Mouse (Mus musculus) adrenal gland, postnatal 36 days (tissue): ENCODE results near the gene Myoz1. TPM values are rescaled to one million over a fixed set of nuclear protein-coding genes. Genes with fewer than 3 reads are reported as not detected.
"Not testable (repeated sequence)": the region's sequence is repeated elsewhere in the genome, so short reads cannot be mapped to it uniquely, and the experiment has no call there.

Source experiments
- DNase-seq, 2 experiments: peaks; one replicate each; pipeline ENCODE4 v3.0.0; 2021; ENCODE audit warnings: mixed read lengths in 1 of 2
- long read RNA-seq, 2 experiments: library from polyadenylated mRNA; stranded (forward); transcript quantifications; one replicate each; pipeline ENCODE4 v2.0.0; 2021; ENCODE audit warnings: borderline sequencing depth in 2 of 2
- total RNA-seq, 2 experiments: library from RNA; stranded (reverse); gene quantifications; 2 replicates each; pipeline ENCODE4 v1.2.3; 2021

Gene Myoz1
- not detected for total RNA-seq
- long read RNA-seq, experiment 1, transcript Myoz1-201 (6 exons, 1,289 nt): major isoform, 7 of 8 reads
- long read RNA-seq, experiment 1, partial matches to known transcripts: 0 of 8 reads
- long read RNA-seq, experiment 1, other reads (novel, unspliced or antisense): 1 of 8 reads
- long read RNA-seq, experiment 2, partial matches to known transcripts: 0 of 1 reads
- long read RNA-seq, experiment 2, other reads (novel, unspliced or antisense): 0 of 1 reads

DNA sequence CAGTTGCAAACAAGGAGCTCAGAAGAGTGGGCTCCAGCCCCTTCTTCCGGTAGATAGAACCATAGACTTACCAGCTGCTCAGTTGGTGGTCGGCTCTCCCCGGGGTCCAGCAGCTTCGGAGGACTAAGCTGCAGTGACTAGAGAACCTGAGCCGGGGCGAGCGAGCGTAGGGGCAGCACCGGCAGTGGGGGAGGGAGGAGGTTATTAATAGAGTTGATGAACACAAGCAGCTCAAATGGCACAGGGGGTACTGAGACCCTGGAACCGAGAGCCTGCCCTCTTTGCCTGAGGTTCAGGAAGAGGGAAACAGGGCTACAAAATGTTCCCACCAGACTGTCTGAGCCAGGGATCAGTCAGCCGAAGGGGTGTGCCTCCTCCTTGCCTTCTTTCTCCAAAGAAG lies at the start of gene Myoz1:
Myoz1 (minus strand) TSS at position 180 of the 400 bp plus-strand sequence.
- DNase-seq: no peak

DNA sequence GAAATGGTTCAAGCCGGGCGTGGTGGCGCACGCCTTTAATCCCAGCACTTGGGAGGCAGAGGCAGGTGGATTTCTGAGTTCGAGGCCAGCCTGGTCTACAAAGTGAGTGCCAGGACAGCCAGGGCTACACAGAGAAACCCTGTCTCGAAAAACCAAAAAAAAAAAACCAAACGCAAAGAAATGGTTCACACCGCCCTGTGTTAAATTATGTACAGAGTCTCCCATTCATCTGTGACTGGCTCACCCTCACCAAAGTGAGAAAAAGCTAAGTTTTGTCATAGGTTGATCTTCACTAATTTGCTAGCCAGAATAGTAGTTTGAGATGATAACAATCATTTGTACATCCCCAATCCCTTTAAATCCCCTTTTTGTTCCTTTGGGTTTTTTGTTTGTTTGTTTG lies 47.1 kb upstream of the Myoz1 start:
- not testable (repeated sequence) for DNase-seq

DNA sequence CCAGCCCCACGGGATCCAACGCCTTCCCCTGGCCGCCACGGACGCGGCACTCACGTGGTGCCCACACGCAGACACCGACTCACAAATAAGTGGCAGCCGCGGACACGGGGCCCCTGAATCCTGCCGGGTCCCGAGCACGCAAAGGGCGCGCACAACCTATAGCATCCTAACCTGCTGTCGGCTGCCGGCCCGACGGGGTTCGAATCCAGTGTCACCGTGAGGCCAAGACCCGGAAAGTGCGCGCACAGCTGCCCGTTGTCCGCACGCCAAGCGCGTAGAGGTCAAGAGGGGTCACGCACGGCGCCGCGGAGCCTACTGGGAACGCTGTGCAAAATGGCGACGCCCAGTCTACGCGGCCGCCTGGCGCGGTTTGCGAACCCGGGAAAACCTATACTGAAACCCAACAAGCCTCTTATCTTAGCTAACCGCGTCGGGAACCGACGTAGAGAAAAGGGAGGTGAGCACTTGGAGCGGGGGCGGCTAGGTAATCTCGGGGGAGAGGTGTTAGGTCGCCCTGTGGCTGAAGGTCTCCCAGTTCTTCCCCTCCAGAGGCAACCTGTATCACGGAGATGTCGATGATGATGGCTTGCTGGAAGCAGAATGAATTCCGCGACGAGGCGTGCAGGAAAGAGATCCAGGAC lies 46.5 kb upstream of the Myoz1 start, which contains the start of gene Chchd1:
Chchd1 (plus strand) TSS at position 266 of the 641 bp plus-strand sequence.
- peak; percentile 94 for DNase-seq

DNA sequence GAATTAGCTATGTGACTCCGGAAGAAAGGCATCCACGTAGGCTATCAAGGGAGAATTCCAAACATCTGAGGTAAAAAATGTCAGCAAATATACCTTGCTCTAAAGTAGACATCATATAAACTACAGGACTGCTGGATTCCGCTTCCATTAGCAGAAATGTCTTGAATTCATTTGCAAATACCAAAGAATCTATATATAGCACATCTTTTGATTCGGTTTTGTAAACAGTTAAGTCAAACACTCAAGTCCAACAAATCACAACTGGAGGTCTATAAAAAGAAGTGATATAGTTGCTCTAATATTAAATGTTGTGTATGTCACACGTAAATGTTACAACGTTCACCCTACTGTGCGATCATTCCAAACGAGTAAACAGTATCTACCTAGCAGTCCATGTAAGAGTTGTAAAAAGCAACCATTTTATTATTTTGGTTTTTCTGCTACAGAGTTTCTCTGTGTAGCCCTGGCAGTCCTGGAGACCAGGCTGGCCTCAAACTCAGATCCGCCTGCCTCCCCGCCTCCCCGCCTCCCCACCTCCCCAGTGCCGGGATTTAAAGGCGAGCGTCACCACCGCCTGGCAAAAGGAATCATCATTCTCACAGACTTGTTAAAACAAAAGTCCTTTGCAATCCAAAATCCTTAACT lies 45.9 kb upstream of the Myoz1 start:
- no peak for DNase-seq

DNA sequence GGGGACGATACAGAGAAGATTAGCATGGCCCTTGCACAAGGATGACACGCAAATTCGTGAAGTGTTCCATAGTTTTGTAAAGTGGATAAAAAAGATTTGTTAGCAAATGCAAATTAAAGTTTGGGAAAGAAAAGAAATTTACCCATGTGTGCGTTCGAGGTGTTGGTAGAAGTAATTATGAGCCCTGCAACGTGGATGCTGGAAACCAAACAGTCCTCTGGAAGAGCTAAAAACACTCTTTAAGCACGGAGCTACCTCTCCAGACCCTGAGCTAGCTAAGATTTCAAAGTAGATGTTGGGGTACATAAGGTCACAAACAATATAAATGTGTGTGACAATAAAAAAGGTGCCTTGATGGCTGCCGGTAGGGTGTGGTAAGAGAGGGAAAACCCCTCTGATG lies 45.2 kb upstream of the Myoz1 start:
- DNase-seq: no peak

DNA sequence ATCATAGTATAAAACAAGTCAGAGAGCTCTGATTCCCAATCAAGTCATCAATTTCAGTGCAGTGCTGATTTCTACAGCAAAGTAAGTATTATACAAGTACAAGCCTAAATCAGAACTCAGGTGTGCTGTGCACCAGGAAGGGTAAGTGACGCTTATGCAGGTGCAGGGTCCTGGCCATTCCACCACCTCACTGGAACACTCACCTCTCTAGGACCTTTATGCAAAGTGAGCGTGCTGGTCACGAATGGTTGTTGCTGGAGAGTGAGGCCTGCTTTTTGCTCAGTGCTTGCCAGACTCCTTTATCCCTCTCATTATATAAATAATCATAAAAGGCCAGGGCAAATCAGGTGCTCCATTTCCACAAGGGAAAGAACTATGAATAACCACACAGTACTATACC lies 44.0 kb upstream of the Myoz1 start:
- DNase-seq: no peak

DNA sequence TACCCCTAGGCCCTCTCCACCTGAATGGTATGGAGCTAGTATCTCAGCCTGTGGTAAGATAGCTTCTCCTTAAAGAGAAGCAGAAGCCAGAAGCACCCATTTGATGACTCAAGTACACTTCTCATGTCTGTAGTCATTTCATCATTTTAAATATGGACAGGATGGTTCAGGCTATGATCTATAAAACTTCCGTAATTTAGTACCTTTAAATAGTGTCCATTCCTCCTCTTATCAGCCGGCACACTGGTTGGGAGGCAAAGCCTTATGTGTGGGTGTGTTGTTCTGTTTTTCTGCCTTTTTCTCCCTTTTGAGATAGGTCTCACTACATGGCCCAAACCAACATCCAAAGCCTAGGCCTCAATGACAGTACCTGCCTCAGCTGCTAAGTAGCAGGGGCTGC lies 42.2 kb upstream of the Myoz1 start:
- DNase-seq: no peak

DNA sequence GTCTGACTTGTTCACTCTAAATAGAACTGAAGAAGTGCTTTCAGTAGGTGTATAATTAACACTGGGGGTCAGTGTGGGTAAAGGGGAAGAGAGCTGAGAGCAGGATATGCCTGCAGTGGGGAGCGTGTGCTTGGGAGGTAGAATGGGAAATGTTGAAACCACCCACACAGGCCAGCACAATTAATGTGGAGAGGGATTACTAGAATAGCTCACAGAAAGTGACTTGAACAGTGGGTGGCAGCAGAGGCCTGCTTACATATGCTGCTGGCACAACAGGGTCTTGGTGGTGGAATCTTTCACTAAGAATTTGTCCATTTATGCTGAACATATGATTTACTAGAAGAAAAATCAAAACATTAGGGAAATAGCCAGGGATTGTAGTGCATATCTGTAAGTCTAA lies 40.6 kb upstream of the Myoz1 start:
- peak; percentile 38 to 65 for DNase-seq

DNA sequence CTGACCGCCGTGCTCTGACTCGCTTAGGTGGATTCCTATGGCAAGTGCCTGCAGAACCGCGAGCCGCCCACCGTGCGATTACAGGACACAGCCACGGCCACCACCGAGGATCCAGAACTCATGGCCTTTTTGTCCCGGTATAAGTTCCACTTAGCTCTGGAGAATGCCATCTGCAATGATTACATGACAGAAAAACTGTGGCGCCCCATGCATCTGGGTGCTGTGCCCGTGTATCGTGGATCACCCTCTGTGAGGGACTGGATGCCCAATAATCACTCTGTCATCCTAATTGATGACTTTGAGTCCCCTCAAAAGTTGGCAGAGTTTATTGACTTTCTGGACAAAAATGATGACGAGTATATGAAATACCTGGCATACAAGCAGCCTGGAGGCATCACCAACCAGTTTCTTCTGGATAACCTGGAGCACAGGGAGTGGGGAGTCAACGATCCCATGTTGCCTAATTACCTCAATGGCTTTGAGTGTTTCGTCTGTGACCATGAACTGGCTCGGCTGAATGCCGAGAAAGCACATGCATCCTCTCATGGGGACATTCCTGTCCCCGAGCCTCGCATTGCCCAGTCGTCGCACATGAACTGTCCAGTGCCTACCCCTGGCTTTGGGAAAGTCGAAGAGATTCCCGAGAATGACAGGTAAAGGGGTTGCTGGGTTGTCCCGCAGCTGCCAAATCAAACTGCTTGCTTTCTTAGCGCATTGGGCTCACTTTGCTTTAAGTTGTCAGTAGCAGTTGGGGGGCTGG lies 39.6 kb upstream of the Myoz1 start:
- peak; percentile 36 for DNase-seq

DNA sequence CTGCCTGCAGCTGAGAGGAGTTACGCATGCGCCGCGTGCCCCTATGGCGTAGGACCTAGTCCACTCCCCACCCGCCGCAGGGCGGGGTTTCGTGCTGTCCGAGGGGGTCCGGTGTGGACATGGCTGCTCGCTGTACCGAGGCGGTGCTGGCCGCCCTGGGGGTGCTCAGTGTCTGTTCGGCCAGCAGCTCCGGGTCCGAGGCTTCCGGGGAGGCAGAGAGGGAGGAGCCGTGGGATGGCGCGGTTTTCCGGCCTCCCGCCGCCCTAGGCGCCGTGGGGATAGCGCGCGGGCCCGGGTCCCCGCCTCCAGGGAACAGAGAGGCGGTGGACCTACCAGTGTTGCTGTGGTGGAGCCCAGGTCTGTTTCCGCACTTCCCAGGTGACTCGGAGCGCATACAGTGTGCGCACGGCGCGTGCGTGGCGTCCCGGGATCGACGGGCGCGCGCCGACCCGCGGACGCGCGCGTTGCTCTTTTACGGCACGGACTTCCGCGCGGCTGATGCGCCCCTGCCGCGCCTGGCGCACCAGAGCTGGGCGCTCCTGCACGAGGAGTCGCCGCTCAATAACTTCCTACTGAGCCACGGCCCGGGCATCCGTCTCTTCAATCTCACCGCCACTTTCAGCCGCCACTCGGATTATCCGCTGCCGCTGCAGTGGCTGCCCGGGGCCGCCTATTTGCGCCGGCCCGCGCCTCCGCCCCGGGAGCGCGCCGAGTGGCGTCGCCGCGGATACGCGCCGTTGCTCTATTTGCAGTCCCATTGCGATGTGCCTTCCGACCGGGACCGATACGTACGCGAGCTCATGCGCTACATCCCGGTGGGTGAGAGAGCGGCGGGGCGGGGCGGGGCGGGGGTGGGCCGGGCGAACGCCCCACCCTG lies 38.8 kb upstream of the Myoz1 start, which contains the start of gene Fut11:
Fut11 (plus strand) TSS at position 85 of the 877 bp plus-strand sequence.
- peak; percentile 92 to 94 for DNase-seq

DNA sequence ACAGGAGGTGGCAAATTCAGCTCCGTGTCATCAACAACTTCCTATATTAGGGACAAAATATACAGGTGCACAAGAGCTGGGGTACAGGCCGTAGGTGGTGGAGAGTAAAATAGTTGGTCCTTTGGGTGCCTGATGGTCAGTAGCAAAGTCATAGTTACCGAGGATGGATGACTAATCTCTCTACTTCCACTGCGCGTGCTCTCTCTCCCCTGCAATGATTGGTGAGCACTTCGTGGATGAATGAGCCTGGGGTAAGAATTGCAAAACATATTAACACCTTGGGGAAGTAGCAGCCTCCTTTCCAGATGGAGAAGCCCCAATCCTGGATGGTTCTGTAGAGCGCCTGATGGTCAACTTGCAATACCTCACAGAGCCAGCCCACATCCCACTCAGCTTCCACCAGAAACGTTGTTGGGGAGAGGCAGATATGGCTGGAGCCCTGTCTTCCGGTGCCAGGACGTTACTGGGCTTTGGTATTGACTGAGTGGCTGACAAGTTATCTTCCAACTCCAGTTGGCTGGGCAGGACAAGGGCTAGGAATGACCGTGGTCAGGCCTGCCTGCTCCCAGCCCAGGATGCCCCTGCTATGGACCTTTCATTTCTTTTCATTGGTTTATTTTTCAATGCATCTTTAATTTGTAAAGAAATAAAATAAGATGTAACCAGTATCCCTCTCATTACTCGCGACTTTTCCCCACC lies 38.0 kb upstream of the Myoz1 start:
- peak in 1 of 2 experiments; percentile 18 for DNase-seq

DNA sequence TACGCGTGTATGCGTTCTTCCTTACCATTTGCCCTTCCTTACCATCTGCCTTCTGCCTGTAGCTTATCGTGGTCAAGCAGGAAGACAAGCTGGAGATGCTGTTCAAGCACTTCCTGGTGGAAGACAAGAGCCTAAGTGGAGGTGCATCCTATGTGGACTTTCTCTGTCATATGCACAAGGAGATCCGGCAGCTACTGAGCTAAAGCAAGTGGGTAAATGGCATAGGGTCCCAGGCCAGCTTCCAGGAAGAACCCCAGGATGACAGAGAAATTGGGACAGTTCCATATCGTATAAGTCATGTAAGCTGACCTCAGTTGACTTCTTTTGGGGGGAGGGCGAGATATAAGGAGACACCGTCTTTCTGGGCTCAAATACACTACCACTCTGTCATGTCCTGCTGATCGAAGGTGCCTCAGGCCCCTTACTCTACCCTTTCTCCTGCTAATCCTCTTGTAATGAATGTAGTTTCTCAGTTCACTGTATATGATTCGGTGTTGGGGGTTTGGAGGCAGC lies 37.3 kb upstream of the Myoz1 start:
- DNase-seq: no peak

DNA sequence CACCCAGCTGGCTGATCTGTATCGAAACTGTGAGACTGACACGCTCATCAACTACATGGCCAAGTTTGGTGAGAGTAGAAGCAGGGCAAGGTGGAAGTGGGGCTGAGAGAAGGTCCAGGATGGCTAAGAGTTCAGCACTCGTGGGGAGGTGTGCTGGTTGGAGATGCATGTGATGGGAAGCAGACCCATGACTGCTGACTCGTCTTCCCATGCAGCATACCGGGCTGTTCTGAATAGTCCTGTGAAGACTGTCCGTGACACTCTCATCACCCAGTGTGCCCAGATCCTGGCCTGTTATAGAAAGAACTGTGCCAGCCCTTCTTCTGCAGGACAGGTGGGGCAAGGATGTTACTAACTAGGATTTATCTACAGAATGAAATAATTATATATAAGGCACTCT lies 35.4 kb upstream of the Myoz1 start:
- no peak for DNase-seq

DNA sequence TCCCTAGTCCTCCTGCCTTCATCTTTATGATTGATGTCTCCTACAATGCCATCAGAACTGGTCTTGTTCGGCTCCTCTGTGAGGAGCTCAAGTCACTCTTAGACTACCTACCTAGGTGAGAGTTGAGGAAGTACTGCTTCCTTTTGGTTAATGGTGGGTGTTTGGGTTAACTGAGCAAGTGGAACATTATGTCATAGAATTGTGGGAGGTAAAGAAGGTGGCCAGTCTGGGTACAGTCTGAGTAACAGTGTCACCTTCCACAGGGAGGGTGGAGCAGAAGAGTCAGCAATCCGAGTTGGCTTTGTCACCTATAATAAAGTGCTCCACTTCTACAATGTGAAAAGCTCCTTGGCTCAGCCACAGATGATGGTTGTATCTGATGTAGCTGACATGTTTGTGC lies 32.7 kb upstream of the Myoz1 start:
- no peak for DNase-seq

DNA sequence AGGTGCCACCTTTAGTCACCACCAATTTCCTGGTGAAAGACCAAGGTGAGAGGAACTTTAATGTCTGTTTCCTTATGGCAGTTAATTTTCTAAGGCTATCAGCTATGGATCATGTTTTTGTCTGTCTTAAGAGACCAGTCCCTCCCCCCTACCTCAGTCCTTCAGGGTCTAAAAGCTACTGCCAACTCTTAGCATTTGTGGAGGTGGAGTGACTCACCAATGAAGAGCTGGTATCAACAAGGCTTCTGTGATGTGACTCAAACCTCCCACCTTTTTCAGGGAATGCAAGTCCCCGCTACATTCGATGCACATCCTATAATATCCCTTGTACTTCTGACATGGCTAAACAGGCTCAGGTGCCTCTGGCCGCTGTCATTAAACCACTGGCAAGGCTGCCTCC lies 30.2 kb upstream of the Myoz1 start:
- DNase-seq: no peak

DNA sequence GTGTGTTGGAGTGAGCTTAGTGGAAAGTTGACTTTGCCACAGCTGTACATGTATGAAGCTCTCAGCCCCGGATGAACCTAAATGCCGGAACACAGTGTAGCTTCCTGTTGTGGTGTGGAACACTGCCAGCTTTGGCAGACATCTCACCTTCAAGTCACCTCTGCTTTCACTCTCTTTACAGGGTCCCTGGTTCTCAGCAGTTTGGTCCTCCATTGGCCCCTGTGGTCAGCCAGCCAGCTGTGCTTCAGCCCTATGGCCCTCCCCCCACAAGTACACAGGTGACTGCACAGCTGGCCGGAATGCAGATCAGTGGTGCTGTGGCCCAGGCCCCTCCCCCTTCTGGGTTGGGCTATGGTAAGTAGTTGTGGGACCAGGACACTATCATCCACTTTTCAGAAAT lies 26.2 kb upstream of the Myoz1 start:
- DNase-seq: peak in 1 of 2 experiments; percentile 33

DNA sequence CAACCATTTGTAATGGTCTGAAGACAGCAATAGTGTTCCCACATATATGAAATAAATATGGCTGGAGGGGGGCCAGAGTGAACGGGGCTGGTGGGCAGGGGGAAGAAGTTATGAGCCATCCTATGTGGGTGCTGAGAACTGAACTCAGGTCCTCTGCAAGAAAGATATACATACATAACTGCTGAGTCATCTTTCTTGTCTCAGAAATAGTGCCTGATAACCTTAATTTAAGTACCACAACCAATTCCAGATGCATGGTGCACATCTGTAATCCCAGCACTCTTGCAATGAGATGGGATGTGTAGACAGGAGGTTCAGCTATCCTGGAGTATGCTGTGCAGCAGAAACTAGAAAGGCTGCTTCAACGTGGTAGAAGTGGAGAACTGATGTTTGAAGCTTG lies 25.4 kb upstream of the Myoz1 start:
- no peak for DNase-seq

DNA sequence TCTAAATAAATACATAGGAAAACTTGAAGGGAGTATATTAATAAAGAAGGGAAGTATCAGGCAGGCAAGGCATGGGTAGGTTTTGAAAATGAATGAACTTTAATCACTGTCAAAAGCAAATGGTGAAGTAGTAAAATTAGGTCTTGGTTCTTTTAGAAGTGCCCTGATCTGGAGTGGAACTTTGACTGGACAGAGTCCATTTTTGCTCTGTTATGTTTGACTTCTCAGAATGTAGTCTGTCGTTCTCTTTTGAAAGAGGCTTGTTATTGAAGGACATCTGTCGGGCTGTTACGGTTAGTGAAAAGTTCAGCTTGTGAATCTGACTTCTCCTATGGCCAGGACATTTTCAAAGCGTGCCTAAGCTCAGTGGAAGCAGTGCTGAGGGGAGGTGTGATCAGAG lies 21.6 kb upstream of the Myoz1 start:
- DNase-seq: no peak

DNA sequence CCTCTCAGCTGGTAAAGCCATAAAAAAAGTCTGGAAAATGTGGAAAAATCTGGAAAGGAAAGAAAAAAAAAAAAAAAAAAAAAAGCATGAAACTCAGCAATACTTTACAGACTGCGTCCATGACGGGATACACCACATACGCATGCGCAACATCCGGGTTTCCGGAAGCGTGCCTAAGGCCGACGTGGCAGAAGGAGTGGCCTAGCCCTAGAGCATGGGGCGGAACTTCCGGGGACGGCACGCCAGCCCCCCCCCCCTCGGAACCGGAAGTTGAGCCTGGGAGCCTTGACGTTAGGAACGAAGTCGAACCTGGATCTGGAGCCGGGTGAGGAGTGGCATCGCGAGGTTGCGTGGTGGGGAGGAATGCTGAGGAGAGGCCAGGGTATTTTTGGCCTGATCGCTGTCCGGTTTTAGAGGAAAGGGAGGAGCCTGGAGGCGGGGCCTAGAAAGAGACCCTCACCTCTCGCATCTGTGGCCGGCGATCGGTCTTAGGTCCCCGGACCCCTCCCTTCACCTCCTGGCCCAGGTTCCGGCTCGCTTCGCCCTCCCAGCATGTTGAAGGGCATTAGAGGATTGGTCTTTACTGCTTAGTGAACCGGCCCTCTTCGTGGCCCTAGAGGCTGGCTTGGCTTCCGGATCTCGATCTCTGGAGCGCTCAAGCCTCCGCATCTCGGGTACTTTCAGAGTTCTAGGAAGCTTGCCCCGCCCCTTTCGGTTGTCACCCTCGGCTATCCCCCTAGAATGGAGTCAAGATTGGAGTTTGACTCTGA lies 17.9 kb upstream of the Myoz1 start, which contains the start of gene Sec24c:
Sec24c (plus strand) TSS at position 245 of the 770 bp plus-strand sequence.
- DNase-seq: peak; percentile 98 to 100

DNA sequence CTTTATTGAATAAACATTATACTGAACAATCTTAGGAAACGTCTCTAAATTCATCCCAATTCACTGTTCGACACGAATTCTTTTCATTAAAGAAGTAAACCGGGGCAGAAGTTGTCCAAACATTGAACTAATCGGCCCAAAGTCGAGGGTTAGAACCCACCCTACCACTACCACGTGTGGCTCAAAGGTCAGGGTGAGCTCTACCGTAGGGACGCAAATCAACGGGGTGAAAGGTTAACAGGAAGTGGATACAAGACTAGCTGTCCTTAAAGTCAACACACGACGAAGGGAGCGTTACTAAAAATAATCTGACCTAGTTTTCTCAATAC lies 17.4 kb upstream of the Myoz1 start:
- peak; percentile 47 to 69 for DNase-seq
